Mouse (Mus musculus): Measurements from ENCODE around the gene Vmn1r127.
"Not testable (repeated sequence)": the region's sequence is repeated elsewhere in the genome, so short reads cannot be mapped to it uniquely, and the experiment has no call there.

The Vmn1r127 gene

DNA sequence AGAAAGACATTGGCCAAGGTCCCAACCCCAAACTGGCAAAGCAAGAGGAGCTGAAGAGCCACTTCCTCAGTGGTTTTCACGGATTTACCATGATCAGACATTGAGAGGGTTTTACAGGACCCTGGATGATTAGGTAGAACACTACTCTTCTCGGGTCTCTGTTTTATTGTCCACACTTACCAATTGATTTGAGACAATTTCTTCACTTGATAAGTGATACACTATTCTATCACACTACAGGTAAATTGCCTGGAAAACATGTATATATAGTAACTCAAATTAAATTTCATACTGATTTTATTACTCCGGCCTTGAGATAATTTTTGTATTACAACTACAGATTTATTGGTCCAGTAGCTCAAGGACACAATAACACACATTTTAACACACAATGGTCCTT is at the start of gene Vmn1r127:
Vmn1r127 (minus strand) TSS at position 101 of the 400 bp plus-strand sequence.
- not testable (repeated sequence) for DNase-seq

DNA sequence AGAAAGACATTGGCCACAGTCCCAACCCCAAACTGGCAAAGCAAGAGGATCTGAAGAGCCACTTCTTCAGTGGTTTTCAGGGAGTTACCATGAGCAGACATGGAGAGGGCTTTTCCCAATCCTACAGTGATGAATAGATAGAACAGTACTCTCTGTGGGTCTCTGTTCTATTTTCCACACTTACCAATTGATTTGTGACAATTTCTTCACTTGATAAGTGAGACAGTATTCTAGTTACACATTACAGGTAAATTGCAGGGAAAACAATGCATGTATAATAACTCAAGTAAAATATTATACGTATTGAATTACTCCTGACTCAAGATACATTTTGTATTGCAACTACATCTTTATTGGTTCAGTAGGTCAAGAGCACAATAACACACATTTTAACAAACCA is 41.5 kb upstream of the Vmn1r127 start, which contains the start of gene Vmn1r129:
Vmn1r129 (minus strand) TSS at position 101 of the 400 bp plus-strand sequence.
- DNase-seq = not testable (repeated sequence)

DNA sequence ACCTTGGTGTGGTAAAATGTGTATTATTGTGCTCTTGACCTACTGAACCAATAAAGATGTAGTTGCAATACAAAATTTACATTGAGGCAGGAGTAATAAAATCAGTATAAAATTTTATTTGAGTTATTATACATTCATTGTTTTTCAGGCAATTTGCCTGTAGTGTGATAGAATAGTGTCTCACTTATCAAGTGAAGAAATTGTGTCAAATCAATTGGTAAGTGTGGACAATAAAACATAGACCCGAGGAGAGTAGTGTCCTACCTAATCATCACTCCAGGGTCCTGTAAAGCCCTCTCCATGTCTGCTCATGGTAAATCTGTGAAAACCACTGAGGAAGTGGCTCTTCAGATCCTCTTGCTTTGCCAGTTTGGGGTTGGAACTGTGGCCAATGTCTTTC is 29.4 kb upstream of the Vmn1r127 start, which contains the start of gene Vmn1r128:
Vmn1r128 (plus strand) TSS at position 301 of the 400 bp plus-strand sequence.
- DNase-seq = not testable (repeated sequence)

DNA sequence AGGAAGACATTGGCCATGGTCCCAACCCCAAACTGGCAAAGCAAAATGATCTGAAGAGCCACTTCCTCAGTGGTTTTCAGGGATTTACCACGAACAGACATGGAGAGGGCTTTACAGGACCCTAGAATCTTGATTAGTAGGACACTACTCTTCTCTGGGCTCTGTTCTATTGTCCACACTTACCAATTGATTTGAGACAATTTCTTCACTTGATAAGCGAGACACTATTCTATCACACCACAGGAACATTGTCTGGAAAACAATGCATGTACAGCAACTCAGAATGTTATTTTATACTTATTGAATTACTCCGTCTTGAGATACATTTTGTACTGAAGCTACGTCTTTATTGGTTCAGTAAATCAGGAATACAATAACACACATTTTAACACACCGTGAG is 18.3 kb downstream of the Vmn1r127 start, which contains the start of gene Vmn1r126:
Vmn1r126 (minus strand) TSS at position 101 of the 400 bp plus-strand sequence.
- DNase-seq = not testable (repeated sequence)

DNA sequence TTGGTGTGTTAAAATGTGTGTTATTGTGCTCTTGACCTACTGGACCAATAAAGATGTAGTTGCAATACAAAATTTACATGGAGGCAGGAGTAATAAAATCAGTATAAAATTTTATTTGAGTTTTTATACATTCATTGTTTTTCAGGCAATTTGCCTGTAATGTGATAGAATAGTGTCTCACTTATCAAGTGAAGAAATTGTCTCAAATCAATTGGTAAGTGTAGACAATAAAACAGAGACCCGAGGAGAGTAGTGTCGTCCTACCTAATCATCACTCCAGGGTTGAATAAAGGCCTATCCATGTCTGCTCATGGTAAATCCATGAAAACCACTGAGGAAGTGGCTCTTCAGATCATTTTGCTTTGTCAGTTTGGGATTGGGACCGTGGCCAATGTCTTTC is 47.8 kb downstream of the Vmn1r127 start, which contains the start of gene Vmn1r125:
Vmn1r125 (plus strand) TSS at position 301 of the 400 bp plus-strand sequence.
- DNase-seq = not testable (repeated sequence)

All from lung, postnatal 14 days (tissue).